Mouse (Mus musculus) thymus, postnatal 36 days (tissue): ENCODE measurements at regions not wholly inside any gene's neighbourhood (a gene's known extent, or its start where the extent isn't known, plus 50 kb on each side); places are given as distances from the start of the nearest gene placed in this dataset.

Experiments used
- DNase-seq, 2 experiments: peaks; one replicate each; pipeline ENCODE4 v3.0.0; 2022; ENCODE audit warnings: mixed read lengths in 2 of 2

- DNase-seq = no peak
These were observed 131.8 kb downstream of the Tshz3 start for GRCm38 (mm10) chr7:36829710-36830109.

GRCm38 (mm10) chr7:36830155-36830554, 132.2 kb downstream of the Tshz3 start:
- no peak for DNase-seq

- DNase-seq = no peak
These were observed 150.4 kb downstream of the Tshz3 start for GRCm38 (mm10) chr7:36848279-36848678.

- no peak for DNase-seq
These were observed 153.5 kb downstream of the Tshz3 start for GRCm38 (mm10) chr7:36851275-36851889.

GRCm38 (mm10) chr7:36854308-36854707, 156.4 kb downstream of the Tshz3 start:
- no peak for DNase-seq

GRCm38 (mm10) chr7:36859428-36859827, 161.5 kb downstream of the Tshz3 start:
- no peak for DNase-seq

- DNase-seq = no peak
These were observed 164.6 kb downstream of the Tshz3 start for GRCm38 (mm10) chr7:36862481-36862880.

- DNase-seq = no peak
These were observed 165.8 kb downstream of the Tshz3 start for GRCm38 (mm10) chr7:36863745-36864144.

GRCm38 (mm10) chr7:36864675-36865074, 166.8 kb downstream of the Tshz3 start:
- DNase-seq = no peak

- DNase-seq = no peak
These were observed 168.7 kb downstream of the Tshz3 start for GRCm38 (mm10) chr7:36866602-36867001.

- DNase-seq = no peak
These were observed 176.1 kb downstream of the Tshz3 start for GRCm38 (mm10) chr7:36874004-36874403.

GRCm38 (mm10) chr7:36877686-36878085, 179.8 kb downstream of the Tshz3 start:
- DNase-seq = no peak

GRCm38 (mm10) chr7:36892776-36893500, 195.0 kb downstream of the Tshz3 start:
- DNase-seq = no peak

GRCm38 (mm10) chr7:36896339-36896738, 198.4 kb downstream of the Tshz3 start:
- DNase-seq = no peak

GRCm38 (mm10) chr7:36901537-36901936, 203.6 kb downstream of the Tshz3 start:
- no peak for DNase-seq

GRCm38 (mm10) chr7:36913304-36913703, 215.4 kb downstream of the Tshz3 start:
- DNase-seq = no peak

- no peak for DNase-seq
These were observed 216.3 kb downstream of the Tshz3 start for GRCm38 (mm10) chr7:36914261-36914660.

- no peak for DNase-seq
These were observed 217.3 kb downstream of the Tshz3 start for GRCm38 (mm10) chr7:36915171-36915570.

GRCm38 (mm10) chr7:36917011-36917410, 219.1 kb downstream of the Tshz3 start:
- no peak for DNase-seq

- no peak for DNase-seq
These were observed 221.5 kb downstream of the Tshz3 start for GRCm38 (mm10) chr7:36919413-36919812.

GRCm38 (mm10) chr7:36921003-36921402, 223.1 kb downstream of the Tshz3 start:
- DNase-seq = no peak

- DNase-seq = no peak
These were observed 235.6 kb downstream of the Tshz3 start for GRCm38 (mm10) chr7:36933490-36933889.

- DNase-seq = no peak
These were observed 237.1 kb downstream of the Tshz3 start for GRCm38 (mm10) chr7:36934792-36935555.

- no peak for DNase-seq
These were observed 242.7 kb downstream of the Tshz3 start for GRCm38 (mm10) chr7:36940611-36941010.
